Mouse (Mus musculus) skeletal muscle tissue, adult 2 months (tissue): ENCODE data around the gene Vti1a.

Experiments used
- DNase-seq: peaks from one replicate; pipeline ENCODE4 v3.0.0-alpha.2; 2012; ENCODE audit warnings: low read depth, low spot score

The Vti1a gene

GRCm38 (mm10) chr19:55456325-55457091, 140.4 kb downstream of the Vti1a start:
- no peak for DNase-seq

DNA sequence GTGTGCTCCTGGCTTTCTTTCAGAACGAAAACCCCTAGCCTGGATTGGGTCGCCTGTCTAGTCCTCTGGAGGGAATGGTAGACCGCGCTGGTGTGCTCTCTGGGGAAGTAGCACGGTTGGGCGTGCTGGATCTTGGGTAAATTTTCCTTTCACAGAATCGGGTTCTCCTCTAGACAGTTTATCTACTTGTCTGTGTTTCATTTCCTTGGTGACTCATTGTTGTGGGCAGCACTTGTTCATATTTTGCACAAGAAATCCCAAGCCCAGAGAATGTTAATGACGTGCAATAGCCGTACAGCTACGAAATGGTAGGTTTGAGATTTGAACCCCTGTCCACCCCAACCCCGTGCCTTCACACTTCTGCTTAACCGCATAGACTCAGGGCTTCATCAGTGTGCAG, 145.9 kb downstream of the Vti1a start:
- no peak for DNase-seq

- no peak for DNase-seq
Observed at GRCm38 (mm10) chr19:55463670-55464069, 147.6 kb downstream of the Vti1a start.

DNA sequence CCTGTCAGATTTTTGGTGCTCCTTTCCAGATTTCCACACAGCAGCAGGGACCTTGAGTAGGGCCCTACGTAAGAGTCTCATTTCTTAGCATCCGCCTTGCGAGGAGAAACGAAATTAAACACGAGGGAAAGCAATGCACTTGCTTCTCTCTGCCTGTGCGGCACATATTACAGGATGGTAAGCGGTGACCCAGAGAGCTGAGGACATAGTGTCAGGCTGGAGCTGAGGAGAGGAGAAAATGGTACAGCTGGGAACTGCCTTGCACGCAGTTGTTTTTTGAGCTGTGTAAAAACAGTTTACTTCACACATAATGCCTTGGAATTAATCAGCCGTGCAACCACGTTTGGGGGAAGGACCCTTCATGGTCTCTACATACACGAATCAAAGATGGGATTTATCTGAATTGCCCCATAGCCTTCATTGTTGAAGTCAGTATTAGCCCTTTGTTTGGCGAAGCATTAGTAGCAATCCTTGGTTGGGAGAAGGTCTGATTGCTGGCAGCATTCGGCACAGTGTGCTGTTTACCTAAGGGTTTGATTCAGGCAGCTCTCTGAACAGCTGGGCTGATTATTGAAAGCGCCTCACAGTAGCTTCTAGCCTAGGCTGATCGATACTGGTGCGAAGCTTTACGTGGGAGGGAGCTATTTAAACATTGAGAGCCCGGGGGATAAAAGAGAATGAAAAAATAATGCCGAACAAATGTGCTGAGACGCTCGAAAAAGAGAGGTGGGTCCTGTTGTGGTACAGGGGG, 153.4 kb downstream of the Vti1a start:
- DNase-seq: no peak

GRCm38 (mm10) chr19:55472582-55472981, 156.5 kb downstream of the Vti1a start:
- no peak for DNase-seq

- no peak for DNase-seq
Observed at GRCm38 (mm10) chr19:55474225-55474624, 158.1 kb downstream of the Vti1a start.

GRCm38 (mm10) chr19:55480526-55480925, 164.4 kb downstream of the Vti1a start:
- no peak for DNase-seq

- DNase-seq: no peak
Observed at GRCm38 (mm10) chr19:55481308-55481707, 165.2 kb downstream of the Vti1a start.

DNA sequence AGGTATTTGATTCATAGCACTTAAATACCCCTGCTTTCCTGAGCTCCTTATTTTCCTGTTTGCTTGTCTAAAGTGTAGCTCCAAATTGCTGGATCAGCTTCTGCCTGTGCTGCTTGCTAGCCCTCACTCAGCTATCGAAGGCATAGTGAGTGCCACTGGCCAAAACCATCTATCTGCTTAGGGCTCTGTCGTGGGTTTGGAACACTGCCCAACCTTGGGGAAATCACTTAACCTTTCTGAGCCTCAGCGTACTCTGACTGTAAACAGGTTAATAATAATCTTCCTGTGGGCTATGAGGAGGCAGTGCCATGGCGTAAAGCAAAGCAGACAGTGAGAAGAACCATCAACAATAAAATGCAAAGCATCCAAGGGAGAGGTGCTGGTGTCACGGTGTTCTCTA, 167.4 kb downstream of the Vti1a start:
- no peak for DNase-seq

GRCm38 (mm10) chr19:55484559-55484958, 168.5 kb downstream of the Vti1a start:
- DNase-seq: no peak

- DNase-seq: no peak
Observed at GRCm38 (mm10) chr19:55486473-55486872, 170.4 kb downstream of the Vti1a start.

DNA sequence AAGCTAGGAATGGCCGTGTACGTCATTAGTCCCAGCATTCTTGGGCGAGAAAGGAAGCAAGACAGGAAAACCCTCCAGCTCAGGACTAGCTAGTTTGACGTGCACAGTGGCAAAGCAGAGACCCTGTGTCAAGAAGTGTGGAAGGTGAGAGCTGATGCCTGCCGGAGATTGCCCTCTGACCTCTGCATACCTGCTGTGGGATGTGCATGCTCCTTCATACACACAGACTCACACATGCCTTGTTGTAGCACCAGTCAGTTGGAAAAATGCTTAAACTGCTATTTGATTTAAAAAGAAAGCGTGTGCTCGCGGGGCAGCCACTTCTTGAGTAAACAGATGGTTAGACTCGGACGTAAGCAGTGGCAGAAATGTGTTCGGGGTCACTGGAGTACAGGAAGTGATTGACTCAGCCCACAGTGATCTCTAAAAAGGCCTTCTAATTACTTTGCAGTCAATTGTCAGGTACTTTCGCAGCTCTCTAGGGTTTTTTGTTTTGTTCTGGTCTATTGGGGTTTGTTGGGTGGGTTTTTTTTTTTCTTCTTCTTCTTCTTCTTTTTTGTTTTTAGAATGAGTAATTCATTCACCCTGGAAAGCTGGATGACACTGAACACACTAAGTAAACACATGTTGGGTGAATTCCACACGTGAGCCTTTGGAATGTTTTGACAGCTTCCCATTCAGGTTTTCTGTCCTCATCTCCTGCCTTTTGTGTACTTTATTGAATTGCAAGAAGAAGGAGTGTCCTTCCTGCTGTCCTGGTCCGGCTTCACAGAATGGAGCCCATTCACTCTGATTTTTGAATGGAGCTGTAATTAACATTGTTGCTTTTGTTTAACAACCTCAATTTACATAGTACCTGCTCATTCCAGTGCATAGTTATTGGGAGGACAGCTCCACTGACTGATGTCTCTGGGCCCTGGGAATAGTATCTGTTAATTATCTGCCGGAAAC, 175.3 kb downstream of the Vti1a start:
- DNase-seq: no peak

- no peak for DNase-seq
Observed at GRCm38 (mm10) chr19:55496333-55496732, 180.2 kb downstream of the Vti1a start.

DNA sequence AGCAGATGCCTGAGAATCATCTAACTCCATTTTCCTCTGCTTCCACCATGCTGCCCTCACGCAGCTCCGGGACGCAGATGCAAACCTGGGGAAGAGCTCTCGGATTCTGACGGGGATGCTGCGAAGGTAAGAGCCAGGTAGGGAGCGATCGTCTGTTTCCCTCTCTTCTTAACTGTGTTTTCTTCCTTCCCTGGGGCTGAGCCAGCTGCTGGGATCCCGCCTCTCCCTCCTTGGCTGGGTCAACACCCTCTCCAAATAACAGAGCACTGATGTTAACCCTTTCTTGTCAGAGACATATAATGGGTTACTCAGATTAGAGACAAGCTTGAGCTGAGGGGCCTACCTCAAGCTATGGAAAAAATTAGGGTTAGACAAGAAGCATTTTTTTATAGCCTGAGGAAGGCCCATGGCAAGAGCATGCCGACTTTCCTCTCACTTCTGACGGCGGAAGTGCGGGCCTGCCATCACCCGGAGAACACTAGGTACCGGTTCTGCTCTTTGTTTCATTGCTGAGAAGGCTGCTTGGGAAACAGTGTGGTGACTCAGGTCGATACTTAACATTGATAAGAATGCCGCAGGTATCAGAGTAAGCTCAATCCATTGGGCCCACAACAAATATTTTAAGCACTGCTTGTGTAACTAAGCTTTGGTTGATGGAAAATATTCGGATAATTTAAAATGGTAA, 183.2 kb downstream of the Vti1a start:
- no peak for DNase-seq

GRCm38 (mm10) chr19:55501985-55502384, 185.9 kb downstream of the Vti1a start:
- no peak for DNase-seq

GRCm38 (mm10) chr19:55503771-55504170, 187.7 kb downstream of the Vti1a start:
- DNase-seq: peak; percentile 10

DNA sequence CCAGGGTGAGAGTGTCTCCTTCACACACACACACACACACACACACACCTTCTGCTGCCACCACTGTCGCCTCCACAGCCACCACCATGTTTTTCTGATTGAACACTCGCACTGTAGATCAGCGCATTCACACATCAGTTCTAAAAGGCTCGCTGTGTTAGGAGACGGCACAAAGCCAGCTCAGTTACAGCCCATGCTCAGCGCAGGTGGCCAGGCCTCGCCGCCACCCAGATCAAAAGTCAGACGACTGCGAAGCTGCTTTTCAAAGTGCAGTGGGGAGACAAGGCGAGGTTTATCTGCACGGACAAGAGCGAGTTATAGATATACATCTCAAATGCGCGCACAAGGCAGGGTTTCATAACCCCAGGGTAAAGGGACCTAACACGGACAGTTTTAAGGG, 191.7 kb downstream of the Vti1a start:
- DNase-seq: no peak

GRCm38 (mm10) chr19:55508239-55508638, 192.1 kb downstream of the Vti1a start:
- DNase-seq: no peak

- no peak for DNase-seq
Observed at GRCm38 (mm10) chr19:55508965-55509364, 192.9 kb downstream of the Vti1a start.

- DNase-seq: no peak
Observed at GRCm38 (mm10) chr19:55509618-55510017, 193.5 kb downstream of the Vti1a start.

- no peak for DNase-seq
Observed at GRCm38 (mm10) chr19:55513941-55514340, 197.8 kb downstream of the Vti1a start.
